Mouse (Mus musculus): Measurements from ENCODE around the gene Apc2. TPM values are rescaled to one million over a fixed set of nuclear protein-coding genes. Genes with fewer than 3 reads are reported as not detected.
A peak's percentile ranks its signal among the peaks of the same experiment; 100 is the strongest.

The Apc2 gene
- polyA plus RNA-seq, 1 experiment from 2014 or later, result 1.3 TPM

GRCm38 (mm10) chr10:80265149-80265486 lies 30.7 kb upstream of the Apc2 start:
- no peaks in the 10 kb centered on the region for H3K27me3 ChIP-seq
- WGBS, result under 1% methylated on average over 18 of the region's 18 CpGs
- H3K4me1 ChIP-seq, result peaks cover 58% of the 10 kb centered on the region

DNA sequence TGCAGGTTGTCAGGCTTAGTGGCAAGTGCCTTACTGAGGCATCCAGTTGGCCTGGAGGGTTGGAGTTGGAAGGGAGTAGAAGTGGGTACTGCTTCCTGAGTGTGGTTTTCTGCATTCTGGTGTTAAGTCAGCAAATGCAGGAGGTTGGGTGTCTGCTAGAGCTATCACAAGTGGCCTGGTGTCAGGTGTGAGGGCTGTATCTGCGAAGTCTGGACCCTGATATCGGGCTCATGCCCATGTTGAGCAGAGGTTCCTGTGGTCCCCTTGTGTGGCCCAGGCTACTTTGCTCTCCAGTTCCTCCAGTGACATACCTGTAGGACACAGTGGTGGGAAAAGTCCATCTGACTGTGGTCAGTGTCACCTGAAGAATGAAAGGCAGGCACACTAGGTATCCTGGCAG lies 25.7 kb upstream of the Apc2 start:
- H3K27ac ChIP-seq, result no peak overlapping the region
- no peaks in the 10 kb centered on the region for H3K27me3 ChIP-seq
- no peak overlapping the region for H3K9ac ChIP-seq
- peaks cover 48% of the 10 kb centered on the region for H3K4me1 ChIP-seq
- H3K4me2 ChIP-seq, result no peak overlapping the region
- 89% methylated on average over 2 of the region's 2 CpGs for WGBS
- no peaks in the 10 kb centered on the region for H3K9me3 ChIP-seq
- no peak overlapping the region for H3K4me3 ChIP-seq
- peaks cover 42% of the 10 kb centered on the region for H3K36me3 ChIP-seq
- ATAC-seq (ENCODE audit: borderline replicate concordance, extremely low read depth, low FRiP score, low TSS enrichment), result no peak

More at GRCm38 (mm10) chr10:80265149-80265486, 30.7 kb upstream of the Apc2 start:
- Histone ChIP-seq H3K27ac (peak overlapping the region; percentile 73), H3K9me3 (no peaks in the 10 kb centered on the region), H3K4me2 (peak overlapping the region; percentile 84), H3K4me3 (peak overlapping the region; percentile 98), H3K9ac (peak overlapping the region; percentile 99), H3K36me3 (peaks cover 11% of the 10 kb centered on the region)
- no peak for ATAC-seq (ENCODE audit: borderline replicate concordance, extremely low read depth, low FRiP score, low TSS enrichment)

GRCm38 (mm10) chr10:80270734-80271181 lies 25.0 kb upstream of the Apc2 start:
- H3K9me3 ChIP-seq, result no peaks in the 10 kb centered on the region
- H3K36me3 ChIP-seq, result peaks cover 46% of the 10 kb centered on the region
- no peak overlapping the region for H3K4me2 ChIP-seq
- no peak for ATAC-seq (ENCODE audit: borderline replicate concordance, extremely low read depth, low FRiP score, low TSS enrichment)
- H3K27ac ChIP-seq, result no peak overlapping the region
- no peak overlapping the region for H3K4me3 ChIP-seq
- WGBS, result 69% methylated on average over 6 of the region's 6 CpGs
- H3K27me3 ChIP-seq, result no peaks in the 10 kb centered on the region
- H3K4me1 ChIP-seq, result peaks cover 46% of the 10 kb centered on the region
- no peak overlapping the region for H3K9ac ChIP-seq

GRCm38 (mm10) chr10:80271186-80271843 lies 24.5 kb upstream of the Apc2 start:
- no peak overlapping the region for H3K9ac ChIP-seq
- H3K27me3 ChIP-seq, result no peaks in the 10 kb centered on the region
- WGBS, result 85% methylated on average over 5 of the region's 5 CpGs
- peaks cover 52% of the 10 kb centered on the region for H3K36me3 ChIP-seq
- H3K9me3 ChIP-seq, result no peaks in the 10 kb centered on the region
- H3K4me3 ChIP-seq, result no peak overlapping the region
- H3K27ac ChIP-seq, result no peak overlapping the region; the same call in 1 of the 2 replicates
- ATAC-seq (ENCODE audit: borderline replicate concordance, extremely low read depth, low FRiP score, low TSS enrichment), result no peak
- H3K4me1 ChIP-seq, result peaks cover 40% of the 10 kb centered on the region
- no peak overlapping the region for H3K4me2 ChIP-seq

DNA sequence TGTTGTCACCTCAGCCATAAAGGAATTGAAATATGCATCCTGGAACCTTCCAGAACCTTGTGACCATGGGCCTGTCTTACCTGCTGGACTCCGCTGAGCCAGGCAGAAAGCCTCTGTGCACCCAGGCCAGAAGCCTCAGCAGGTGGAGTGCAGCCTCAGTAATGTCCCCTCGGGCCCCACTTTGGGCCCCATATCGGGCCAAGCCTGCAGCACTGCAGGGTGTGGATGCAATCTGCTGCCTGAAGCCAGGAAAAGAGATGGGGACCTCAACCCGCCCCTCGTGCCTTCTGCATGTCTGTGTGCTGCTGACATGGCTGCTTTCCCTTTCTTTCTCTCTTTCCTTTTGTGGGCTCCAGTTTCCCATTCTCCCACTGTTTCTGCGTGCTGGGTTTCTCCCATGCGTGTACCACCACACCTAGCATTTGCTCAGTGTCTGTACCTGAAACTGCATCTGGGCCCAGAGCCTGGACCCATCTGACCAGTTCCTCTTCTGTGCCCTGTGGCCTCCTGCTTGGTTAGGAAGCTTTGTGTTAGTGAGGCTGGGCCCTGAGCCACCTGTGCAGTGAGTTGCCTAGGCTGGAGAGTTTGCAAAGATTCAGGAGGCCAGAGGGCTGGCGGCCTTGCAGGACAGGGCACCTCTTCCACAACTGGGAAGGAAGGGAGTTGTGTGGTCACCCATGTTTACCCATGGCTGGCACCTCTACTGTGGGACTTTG lies 23.7 kb upstream of the Apc2 start:
- no peak for ATAC-seq (ENCODE audit: borderline replicate concordance, extremely low read depth, low FRiP score, low TSS enrichment)
- no peak overlapping the region; the same call in 1 of the 2 replicates for H3K27ac ChIP-seq
- no peaks in the 10 kb centered on the region for H3K27me3 ChIP-seq
- H3K4me1 ChIP-seq, result peaks cover 33% of the 10 kb centered on the region
- no peak overlapping the region for H3K9ac ChIP-seq
- peaks cover 58% of the 10 kb centered on the region for H3K36me3 ChIP-seq
- H3K9me3 ChIP-seq, result no peaks in the 10 kb centered on the region
- H3K4me2 ChIP-seq, result no peak overlapping the region
- WGBS, result 85% methylated on average over 8 of the region's 8 CpGs
- H3K4me3 ChIP-seq, result no peak overlapping the region

DNA sequence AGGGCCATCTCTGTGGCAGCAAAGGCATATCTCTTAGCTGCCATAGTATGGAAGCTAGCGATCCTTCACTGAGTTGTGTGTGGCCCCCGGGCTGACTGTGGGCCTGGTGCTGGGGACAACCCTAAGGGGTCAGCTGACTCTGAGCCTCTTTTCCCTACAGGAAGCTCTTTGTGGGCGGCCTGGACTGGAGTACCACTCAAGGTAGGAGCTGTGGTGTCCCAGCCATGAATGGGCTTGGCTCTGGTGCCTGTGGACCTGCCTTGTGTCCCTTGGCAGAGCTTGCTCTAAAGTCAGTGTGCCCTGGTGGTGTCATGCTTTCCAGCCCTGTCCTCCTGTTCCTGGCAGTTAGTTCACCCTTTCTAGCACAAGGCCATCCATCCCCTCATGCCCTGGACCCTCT lies 21.9 kb upstream of the Apc2 start:
- Histone ChIP-seq H3K4me2 (no peak overlapping the region), H3K4me3 (no peak overlapping the region), H3K27ac (no peak overlapping the region), H3K27me3 (no peaks in the 10 kb centered on the region), H3K4me1 (peaks cover 17% of the 10 kb centered on the region), H3K36me3 (peaks cover 69% of the 10 kb centered on the region), H3K9ac (no peak overlapping the region), H3K9me3 (no peaks in the 10 kb centered on the region)
- WGBS, result 81% methylated on average over 3 of the region's 3 CpGs
- ATAC-seq (ENCODE audit: borderline replicate concordance, extremely low read depth, low FRiP score, low TSS enrichment), result no peak

DNA sequence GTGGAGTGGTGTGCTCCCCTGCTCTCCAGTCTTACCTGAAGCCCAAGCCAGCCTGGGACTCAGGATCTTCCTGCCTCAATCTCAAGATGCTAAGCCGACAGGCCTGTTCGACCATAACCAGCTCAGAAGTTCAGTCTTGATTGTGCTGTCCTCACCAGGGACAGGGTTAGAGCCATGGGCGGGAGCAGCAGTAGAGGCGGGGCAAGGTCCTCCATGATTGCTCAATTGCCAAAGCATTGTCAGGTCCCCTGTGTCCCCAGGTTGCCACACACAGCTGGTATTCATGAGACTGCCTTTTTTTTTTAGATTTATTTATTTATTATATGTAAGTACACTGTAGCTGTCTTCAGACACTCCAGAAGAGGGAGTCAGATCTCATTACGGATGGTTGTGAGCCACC lies 19.5 kb upstream of the Apc2 start:
- ATAC-seq (ENCODE audit: borderline replicate concordance, extremely low read depth, low FRiP score, low TSS enrichment), result no peak
- WGBS, result 86% methylated on average over 5 of the region's 5 CpGs

GRCm38 (mm10) chr10:80278390-80278789 lies 17.4 kb upstream of the Apc2 start:
- 91% methylated on average over 9 of the region's 9 CpGs for WGBS
- H3K27me3 ChIP-seq, result no peaks in the 10 kb centered on the region
- peaks cover 85% of the 10 kb centered on the region for H3K36me3 ChIP-seq
- no peak overlapping the region for H3K4me3 ChIP-seq
- H3K4me2 ChIP-seq, result no peak overlapping the region
- no peak for ATAC-seq (ENCODE audit: borderline replicate concordance, extremely low read depth, low FRiP score, low TSS enrichment)
- H3K9ac ChIP-seq, result no peak overlapping the region
- H3K4me1 ChIP-seq, result peaks cover 15% of the 10 kb centered on the region
- no peak overlapping the region for H3K27ac ChIP-seq
- H3K9me3 ChIP-seq, result no peaks in the 10 kb centered on the region

More for the DNA sequence above, 19.5 kb upstream of the Apc2 start:
- no peaks in the 10 kb centered on the region for H3K9me3 ChIP-seq
- no peaks in the 10 kb centered on the region for H3K27me3 ChIP-seq
- no peak overlapping the region for H3K4me2 ChIP-seq
- H3K36me3 ChIP-seq, result peaks cover 84% of the 10 kb centered on the region
- no peak overlapping the region for H3K9ac ChIP-seq
- H3K27ac ChIP-seq, result no peak overlapping the region
- H3K4me3 ChIP-seq, result no peak overlapping the region
- peaks cover 10% of the 10 kb centered on the region for H3K4me1 ChIP-seq

DNA sequence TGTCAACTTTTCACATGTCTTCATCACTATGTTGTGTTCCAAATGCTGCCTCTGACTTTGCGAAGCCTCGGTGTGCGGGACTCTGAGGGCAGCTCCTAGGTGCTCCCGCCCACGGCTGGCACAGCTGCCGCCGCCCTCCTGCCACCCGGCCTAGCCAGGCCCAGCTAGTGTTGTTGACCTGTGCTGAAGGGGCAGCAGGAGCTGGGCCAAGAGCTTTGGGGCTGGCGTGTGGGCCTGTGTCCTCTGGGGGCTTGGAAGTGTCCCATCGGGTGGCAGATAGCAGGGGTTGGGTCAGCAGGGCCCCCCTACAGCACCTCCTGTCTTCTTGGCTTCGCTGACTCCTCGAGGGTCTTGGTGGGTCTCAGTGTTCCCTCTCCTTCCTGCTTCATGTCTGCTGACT lies 16.5 kb upstream of the Apc2 start:
- no peaks in the 10 kb centered on the region for H3K27me3 ChIP-seq
- H3K4me2 ChIP-seq, result no peak overlapping the region
- 86% methylated on average over 12 of the region's 12 CpGs for WGBS
- H3K9me3 ChIP-seq, result no peaks in the 10 kb centered on the region
- no peak overlapping the region for H3K9ac ChIP-seq
- H3K27ac ChIP-seq, result no peak overlapping the region
- H3K4me1 ChIP-seq, result peaks cover 15% of the 10 kb centered on the region
- H3K4me3 ChIP-seq, result no peak overlapping the region
- H3K36me3 ChIP-seq, result peaks cover 86% of the 10 kb centered on the region
- ATAC-seq (ENCODE audit: borderline replicate concordance, extremely low read depth, low FRiP score, low TSS enrichment), result no peak

GRCm38 (mm10) chr10:80281304-80281703 lies 14.5 kb upstream of the Apc2 start:
- peak overlapping the region; percentile 89 for H3K27ac ChIP-seq
- no peak for ATAC-seq (ENCODE audit: borderline replicate concordance, extremely low read depth, low FRiP score, low TSS enrichment)
- H3K9me3 ChIP-seq, result no peaks in the 10 kb centered on the region
- peaks cover 86% of the 10 kb centered on the region for H3K36me3 ChIP-seq
- no peaks in the 10 kb centered on the region for H3K27me3 ChIP-seq
- 68% methylated on average over 7 of the region's 7 CpGs for WGBS
- no peak overlapping the region for H3K4me3 ChIP-seq
- peaks cover 15% of the 10 kb centered on the region for H3K4me1 ChIP-seq
- H3K4me2 ChIP-seq, result no peak overlapping the region
- no peak overlapping the region for H3K9ac ChIP-seq

DNA sequence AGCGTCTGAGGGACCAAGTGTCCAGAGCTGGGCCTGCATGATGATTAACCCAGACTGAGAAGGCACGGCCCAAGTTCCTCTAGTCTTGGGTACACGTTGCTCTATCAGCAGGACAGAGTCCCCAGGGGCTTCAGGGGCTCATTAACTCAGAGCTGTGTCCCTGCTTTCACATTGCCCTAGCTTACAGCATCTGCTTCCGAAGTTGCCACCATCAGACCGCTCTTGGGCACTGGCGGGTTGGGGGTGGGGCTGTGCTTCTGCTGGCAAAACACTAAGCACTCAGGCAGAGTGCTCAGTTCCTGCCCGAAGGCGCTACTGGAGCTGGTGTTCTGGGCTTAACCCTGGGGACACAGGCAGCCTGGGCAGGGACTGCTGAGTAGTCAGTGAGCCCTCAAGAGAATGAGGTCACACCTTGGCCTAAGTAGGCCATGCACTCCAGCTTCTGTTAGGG lies 13.8 kb upstream of the Apc2 start:
- H3K4me2 ChIP-seq, result no peak overlapping the region
- peaks cover 15% of the 10 kb centered on the region for H3K4me1 ChIP-seq
- no peaks in the 10 kb centered on the region for H3K9me3 ChIP-seq
- WGBS, result 68% methylated on average over 8 of the region's 8 CpGs
- no peak overlapping the region for H3K4me3 ChIP-seq
- ATAC-seq (ENCODE audit: borderline replicate concordance, extremely low read depth, low FRiP score, low TSS enrichment), result peak; percentile 44; the same call in 1 of the 2 replicates
- H3K36me3 ChIP-seq, result peaks cover 85% of the 10 kb centered on the region
- H3K27me3 ChIP-seq, result no peaks in the 10 kb centered on the region
- no peak overlapping the region for H3K9ac ChIP-seq
- H3K27ac ChIP-seq, result peak overlapping the region; percentile 89

All from lung, embryonic 15.5 days (tissue).